In the genomic region with DNA sequence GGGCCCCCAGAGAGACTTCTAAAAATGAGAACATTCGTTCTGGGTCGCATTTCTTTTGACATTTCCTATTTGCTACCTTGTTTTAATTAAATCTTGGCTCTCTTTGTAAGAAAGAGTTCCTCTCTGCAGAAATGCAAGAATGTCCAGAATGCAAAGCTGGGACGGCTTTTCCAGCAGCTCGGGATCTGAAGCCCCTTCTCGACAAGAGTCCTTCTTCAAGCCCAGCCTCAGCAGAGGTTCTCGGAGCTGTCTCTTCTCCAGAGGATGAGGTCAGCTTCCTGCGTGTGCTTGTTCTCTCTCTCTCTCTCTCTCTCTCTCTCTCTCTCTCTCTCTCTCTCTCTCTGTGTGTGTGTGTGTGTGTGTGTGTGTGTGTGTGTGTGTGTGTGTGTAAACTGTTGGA, we compare ENCODE assay signal across 23 mouse cellular contexts. TPM values are rescaled to one million over a fixed set of nuclear protein-coding genes. Genes with fewer than 3 reads are reported as not detected.
DNase-seq lines count a peak whose midpoint lies in the region; ATAC-seq lines count a peak whose summit lies in the region.
"Had no signal": no experiment of that assay in that cellular context is flagged by ENCODE, and none has a peak within 500 bp of the region (broad histone marks: within the 10 kb centered on the region; RNA-seq: fewer than 3 reads in every experiment).

No protein-coding gene starts in this region.

- 56% methylated on average over 7 of the region's 7 CpGs for WGBS in embryonic facial prominence, embryonic 14.5 days
- WGBS in liver, embryonic 16.5 days (ENCODE audit: insufficient replicate concordance): 50% methylated on average over 7 of the region's 7 CpGs
- WGBS in kidney, embryonic 15.5 days: 67% methylated on average over 7 of the region's 7 CpGs

- H3K27me3 ChIP-seq in embryonic facial prominence, embryonic 14.5 days (replicated peaks; ENCODE audit: control insufficient read depth, insufficient read depth, low read length): peaks cover 7% of the 10 kb centered on the region; the same call in 1 of the 2 replicates
- no peaks in the 10 kb centered on the region for H3K27me3 ChIP-seq in liver, embryonic 16.5 days (ENCODE audit: control insufficient read depth, insufficient read depth, low read depth, low read length)
- no peaks in the 10 kb centered on the region for H3K27me3 ChIP-seq in kidney, embryonic 15.5 days
- H3K27me3 ChIP-seq: heart, embryonic 15.5 days had no signal

- peaks cover 10% of the 10 kb centered on the region for H3K4me1 ChIP-seq in embryonic facial prominence, embryonic 14.5 days (ENCODE audit: control insufficient read depth, insufficient read depth, low read length)
- peaks cover 40% of the 10 kb centered on the region for H3K4me1 ChIP-seq in liver, embryonic 16.5 days (ENCODE audit: control insufficient read depth, low read depth, low read length)
- H3K4me1 ChIP-seq in kidney, embryonic 15.5 days: peaks cover 40% of the 10 kb centered on the region

- H3K9ac ChIP-seq in embryonic facial prominence, embryonic 14.5 days (ENCODE audit: low read depth, low read length): no peak overlapping the region
- no peak overlapping the region for H3K9ac ChIP-seq in liver, embryonic 16.5 days (ENCODE audit: low read depth, low read length)
- H3K9ac ChIP-seq in kidney, embryonic 15.5 days: no peak overlapping the region
- H3K9ac ChIP-seq: heart, embryonic 15.5 days; hindbrain, embryonic 15.5 days; limb, embryonic 12.5 days; lung, embryonic 14.5 days; midbrain, embryonic 12.5 days had no signal

- H3K4me2 ChIP-seq in embryonic facial prominence, embryonic 14.5 days (ENCODE audit: low read depth, low read length): no peak overlapping the region; the same call in 1 of the 2 replicates
- no peak overlapping the region for H3K4me2 ChIP-seq in liver, embryonic 16.5 days (ENCODE audit: low read depth, low read length)
- H3K4me2 ChIP-seq in kidney, embryonic 15.5 days: no peak overlapping the region
- H3K4me2 ChIP-seq: heart, embryonic 15.5 days; hindbrain, embryonic 15.5 days; limb, embryonic 12.5 days; lung, embryonic 14.5 days; midbrain, embryonic 12.5 days had no signal

- no peak overlapping the region for H3K27ac ChIP-seq in embryonic facial prominence, embryonic 14.5 days (replicated peaks; ENCODE audit: low read depth, low read length)
- peak overlapping the region; percentile 52 for H3K27ac ChIP-seq in liver, embryonic 16.5 days (ENCODE audit: low read length)
- no peak overlapping the region for H3K27ac ChIP-seq in kidney, embryonic 15.5 days
- H3K27ac ChIP-seq: forebrain, embryonic 10.5 days; heart, embryonic 15.5 days; hindbrain, embryonic 15.5 days; limb, embryonic 12.5 days; midbrain, embryonic 12.5 days had no signal

- intact Hi-C loops in heart, postnatal 10 days (cut with DNase I): loop anchor here (2.0 to 10.0 kb wide), 7 partner anchors 90 to 377 kb away; partner anchors contain the start of genes Pebp1, Rfc5 and Wsb2

- peak; percentile 50 to 56 for DNase-seq in heart, postnatal 10 days
- no peak for DNase-seq in heart, adult 9 months (ENCODE audit: low spot score in 2 of 2)
- DNase-seq in 416B (ENCODE audit: low read depth): peak; percentile 59
- peak; percentile 84 for DNase-seq in embryonic facial prominence, embryonic 14.5 days (ENCODE audit: low spot score)
- DNase-seq in frontal cortex, postnatal 10 days (ENCODE audit: low spot score in 2 of 2): no peak
- DNase-seq: cerebellum, adult 18-20 months; cerebellum, postnatal 36 days; embryo, embryonic 11 days; heart, adult 11 months; kidney, adult 2 months; kidney, postnatal 14 days; lung, embryonic 14.5 days; thymus, adult 18-20 months; thymus, postnatal 36 days had no signal

- ATAC-seq in embryonic facial prominence, embryonic 14.5 days (ENCODE audit: low read depth): no peak
- ATAC-seq in liver, embryonic 16.5 days (ENCODE audit: low read depth): no peak
- no peak for ATAC-seq in kidney, embryonic 15.5 days (replicated peaks; ENCODE audit: low FRiP score)
- ATAC-seq: activated CD4-positive, CD25-positive, alpha-beta regulatory T cell, adult 4 months; forebrain, embryonic 16.5 days had no signal

- no peak overlapping the region for H3K4me3 ChIP-seq in embryonic facial prominence, embryonic 14.5 days (ENCODE audit: low read depth, low read length)
- no peak overlapping the region for H3K4me3 ChIP-seq in liver, embryonic 16.5 days (ENCODE audit: low read depth, low read length)
- H3K4me3 ChIP-seq in kidney, embryonic 15.5 days (replicated peaks): no peak overlapping the region
- H3K4me3 ChIP-seq: forebrain, embryonic 10.5 days; heart, embryonic 15.5 days; hindbrain, embryonic 15.5 days; limb, embryonic 12.5 days; midbrain, embryonic 12.5 days had no signal

- peaks cover 9% of the 10 kb centered on the region for H3K36me3 ChIP-seq in embryonic facial prominence, embryonic 14.5 days (ENCODE audit: control insufficient read depth, insufficient read depth, low read length)
- H3K36me3 ChIP-seq in liver, embryonic 16.5 days (ENCODE audit: control insufficient read depth, insufficient read depth): peaks cover 7% of the 10 kb centered on the region
- peaks cover 12% of the 10 kb centered on the region for H3K36me3 ChIP-seq in kidney, embryonic 15.5 days

- H3K9me3 ChIP-seq in embryonic facial prominence, embryonic 14.5 days (ENCODE audit: control insufficient read depth, low read length): no peaks in the 10 kb centered on the region
- H3K9me3 ChIP-seq in liver, embryonic 16.5 days (replicated peaks; ENCODE audit: control insufficient read depth, low read length): no peaks in the 10 kb centered on the region
- H3K9me3 ChIP-seq in kidney, embryonic 15.5 days (replicated peaks): no peaks in the 10 kb centered on the region
- H3K9me3 ChIP-seq: forebrain, embryonic 10.5 days; heart, embryonic 15.5 days; hindbrain, embryonic 15.5 days; midbrain, embryonic 12.5 days had no signal

RNA-seq across cellular contexts. Expression of gene Suds3, which starts 1.8 kb away (rescaled TPM):
- 10 to 100 TPM; 63.7 to 88.5 TPM for total RNA-seq in heart, postnatal 10 days (2021)
- polyA plus RNA-seq in embryonic facial prominence, embryonic 14.5 days (2014; fragmentation: Nextera tagmentation; extraction: Ambion mirVana): 39.5 and 40.2 TPM in 2 replicates
- 24.1 and 26.6 TPM in 2 replicates for polyA plus RNA-seq in liver, embryonic 16.5 days (2015; fragmentation: Nextera tagmentation; extraction: Ambion mirVana)
- 78.3 and 78.4 TPM in 2 replicates for polyA plus RNA-seq in kidney, embryonic 15.5 days (2015; fragmentation: Nextera tagmentation; extraction: Ambion mirVana)

RNA-seq across cellular contexts. Expression of gene Taok3, which starts 2.2 kb away (rescaled TPM):
- 1 to 10 TPM; 9.4 to 10.0 TPM for total RNA-seq in heart, postnatal 10 days (2021)
- polyA plus RNA-seq in embryonic facial prominence, embryonic 14.5 days (2014; fragmentation: Nextera tagmentation; extraction: Ambion mirVana): 18.1 and 21.6 TPM in 2 replicates
- 39.9 and 41.8 TPM in 2 replicates for polyA plus RNA-seq in liver, embryonic 16.5 days (2015; fragmentation: Nextera tagmentation; extraction: Ambion mirVana)
- 16.8 and 17.1 TPM in 2 replicates for polyA plus RNA-seq in kidney, embryonic 15.5 days (2015; fragmentation: Nextera tagmentation; extraction: Ambion mirVana)

Comparison
In these comparisons a context has a peak if more than half of its experiments do, and no peak if none do; other contexts are left out.
1. DNase-seq: peak in heart, postnatal 10 days (2 of 2), 416B (single experiment) and embryonic facial prominence, embryonic 14.5 days (single experiment); none in heart, adult 9 months (0 of 2) and frontal cortex, postnatal 10 days (0 of 2).